Mouse (Mus musculus) heart, postnatal 0 days (tissue): ENCODE data around the gene Scfd2. TPM values are rescaled to one million over a fixed set of nuclear protein-coding genes. Genes with fewer than 3 reads are reported as not detected.

Experiments
- ATAC-seq: fragments of 200-750 bp; cut with Nextera tagmentation; 2 replicates; pipeline ENCODE4 v1.8.0; 2017; ENCODE audit warnings: low read depth, moderate number of reproducible peaks, moderate library complexity; ENCODE audit not compliant: insufficient read depth
- DNase-seq: peaks from one replicate; pipeline ENCODE4 v3.0.0-alpha.2; 2016; ENCODE audit warnings: low spot score
- H3K27ac ChIP-seq: fragments of 300-500 bp; sonication (generic); 2 replicates; pipeline ENCODE4 v1.5.1; 2014; ENCODE audit warnings: low read depth, mild to moderate bottlenecking
- H3K27me3 ChIP-seq: fragments of 300-500 bp; sonication (generic); 2 replicates; pipeline ENCODE4 v1.6.1; 2014; ENCODE audit warnings: low read length, mixed read lengths; ENCODE audit not compliant: control insufficient read depth, insufficient read depth
- H3K36me3 ChIP-seq: fragments of 300-500 bp; sonication (generic); replicated peaks from 2 replicates; pipeline ENCODE4 v1.6.1; 2014; ENCODE audit warnings: low read length, mixed read lengths; ENCODE audit not compliant: control insufficient read depth, insufficient read depth
- H3K4me1 ChIP-seq: fragments of 300-500 bp; sonication (generic); 2 replicates; pipeline ENCODE4 v1.6.1; 2014; ENCODE audit warnings: antibody characterized with exemption; ENCODE audit not compliant: control insufficient read depth, insufficient read depth
- H3K4me2 ChIP-seq: fragments of 300-500 bp; sonication (generic); 2 replicates; pipeline ENCODE4 v1.6.1; 2014; ENCODE audit warnings: low read depth, mild to moderate bottlenecking, low read length, moderate library complexity
- H3K4me3 ChIP-seq: fragments of 300-500 bp; sonication (generic); 2 replicates; pipeline ENCODE4 v1.5.1; 2014; ENCODE audit warnings: low read depth, low read length
- H3K9ac ChIP-seq: fragments of 300-500 bp; sonication (generic); replicated peaks from 2 replicates; pipeline ENCODE4 v1.6.1; 2014; ENCODE audit warnings: low read depth, low read length, mixed read lengths
- H3K9me3 ChIP-seq: fragments of 300-500 bp; sonication (generic); replicated peaks from 2 replicates; pipeline ENCODE4 v1.6.1; 2016; ENCODE audit warnings: low read length; ENCODE audit not compliant: control insufficient read depth
- CTCF ChIP-seq: IDR thresholded peaks from 2 replicates; pipeline ENCODE4 v1.5.1; 2016; ENCODE audit warnings: antibody characterized with exemption, control low read depth, low read depth
- EP300 ChIP-seq: IDR thresholded peaks from 2 replicates; pipeline ENCODE4 v1.6.1; 2016; ENCODE audit warnings: antibody characterized with exemption, low read depth
- WGBS: fragments of 180-500 bp; shearing (Covaris S2); extraction: QIAGEN DNeasy Blood & Tissue Kit; methylation state at CpG from one replicate; pipeline ENCODE4 v1.1.7; 2014; 5-methylcytosine and 5-hydroxymethylcytosine counted together
- polyA plus RNA-seq: library from polyadenylated mRNA; unstranded; fragments of >200 nt; fragmentation: Nextera tagmentation; extraction: Ambion mirVana; gene quantifications from 2 replicates; pipeline ENCODE4 v1.2.1, GENCODE M21; 2015
- total RNA-seq: library from RNA; depleted of rRNA; stranded (reverse); fragments of >200 nt; gene quantifications from 2 replicates; pipeline ENCODE4 v1.2.3, GENCODE M21; 2014; ENCODE audit warnings: low replicate concordance

Gene Scfd2
- total and polyA plus RNA-seq, 2 experiments from 2014 or later: 14.2 to 24.3 TPM

- H3K36me3 ChIP-seq: no peaks in the 10 kb centered on the region
- no peak overlapping the region for H3K4me3 ChIP-seq
- ATAC-seq (no peak), DNase-seq (no peak)
- H3K27ac ChIP-seq: no peak overlapping the region
- H3K4me1 ChIP-seq: 0 out of 2 replicates have a peak, but pooled peaks cover 4% of the 10 kb centered on the region
- H3K9me3 ChIP-seq: no peaks in the 10 kb centered on the region
- H3K27me3 ChIP-seq: no peaks in the 10 kb centered on the region
- 71% methylated on average over 5 of the region's 5 CpGs for WGBS
- H3K4me2 ChIP-seq: no peak overlapping the region
- no peak for TF ChIP-seq CTCF
- TF ChIP-seq EP300: no peak
- no peak overlapping the region for H3K9ac ChIP-seq
Measured at GRCm38 (mm10) chr5:74479157-74479556, 52.4 kb downstream of the Scfd2 start.

GRCm38 (mm10) chr5:74476551-74476950 is 55.0 kb downstream of the Scfd2 start:
- H3K4me3 ChIP-seq: no peak overlapping the region
- no peak overlapping the region for H3K27ac ChIP-seq
- no peak for TF ChIP-seq CTCF
- TF ChIP-seq EP300: no peak
- no peaks in the 10 kb centered on the region for H3K9me3 ChIP-seq
- no peak overlapping the region for H3K9ac ChIP-seq
- 73% methylated on average over 10 of the region's 10 CpGs for WGBS
- no peak overlapping the region for H3K4me2 ChIP-seq
- ATAC-seq: no peak
- H3K27me3 ChIP-seq: no peaks in the 10 kb centered on the region
- 0 out of 2 replicates have a peak, but pooled peaks cover 4% of the 10 kb centered on the region for H3K4me1 ChIP-seq
- DNase-seq: no peak
- H3K36me3 ChIP-seq: no peaks in the 10 kb centered on the region

GRCm38 (mm10) chr5:74473117-74473516 is 58.4 kb downstream of the Scfd2 start:
- no peak overlapping the region for H3K9ac ChIP-seq
- no peak overlapping the region for H3K27ac ChIP-seq
- WGBS: 91% methylated on average over 11 of the region's 11 CpGs
- H3K36me3 ChIP-seq: no peaks in the 10 kb centered on the region
- H3K27me3 ChIP-seq: no peaks in the 10 kb centered on the region
- H3K4me1 ChIP-seq: no peaks in the 10 kb centered on the region
- no peak overlapping the region for H3K4me3 ChIP-seq
- no peak for DNase-seq
- no peak for ATAC-seq
- TF ChIP-seq CTCF (no peak), EP300 (no peak)
- H3K4me2 ChIP-seq: no peak overlapping the region
- H3K9me3 ChIP-seq: no peaks in the 10 kb centered on the region

- no peak for DNase-seq
- H3K4me1 ChIP-seq: no peaks in the 10 kb centered on the region
- WGBS: 94% methylated on average over 3 of the region's 3 CpGs
- no peak overlapping the region for H3K9ac ChIP-seq
- no peaks in the 10 kb centered on the region for H3K9me3 ChIP-seq
- no peak overlapping the region for H3K4me2 ChIP-seq
- no peaks in the 10 kb centered on the region for H3K36me3 ChIP-seq
- no peaks in the 10 kb centered on the region for H3K27me3 ChIP-seq
- no peak for ATAC-seq
- H3K27ac ChIP-seq: no peak overlapping the region
- H3K4me3 ChIP-seq: no peak overlapping the region
- TF ChIP-seq EP300 (no peak), CTCF (no peak)
Measured at GRCm38 (mm10) chr5:74470819-74471218, 60.7 kb downstream of the Scfd2 start.

- no peak for TF ChIP-seq CTCF
- no peak for TF ChIP-seq EP300
- no peaks in the 10 kb centered on the region for H3K4me1 ChIP-seq
- no peak for ATAC-seq
- H3K4me2 ChIP-seq: no peak overlapping the region
- no peak for DNase-seq
- no peak overlapping the region for H3K27ac ChIP-seq
- H3K36me3 ChIP-seq: no peaks in the 10 kb centered on the region
- no peaks in the 10 kb centered on the region for H3K9me3 ChIP-seq
- no peak overlapping the region for H3K4me3 ChIP-seq
- no peaks in the 10 kb centered on the region for H3K27me3 ChIP-seq
- WGBS: 90% methylated on average over 1 of the region's 1 CpGs
- H3K9ac ChIP-seq: no peak overlapping the region
Measured at GRCm38 (mm10) chr5:74469620-74470019, 61.9 kb downstream of the Scfd2 start.

GRCm38 (mm10) chr5:74467753-74468152 is 63.8 kb downstream of the Scfd2 start:
- ATAC-seq (no peak), DNase-seq (no peak)
- Histone ChIP-seq H3K4me3 (no peak overlapping the region), H3K27ac (no peak overlapping the region), H3K9ac (no peak overlapping the region), H3K9me3 (no peaks in the 10 kb centered on the region), H3K4me1 (no peaks in the 10 kb centered on the region), H3K27me3 (no peaks in the 10 kb centered on the region), H3K4me2 (no peak overlapping the region), H3K36me3 (no peaks in the 10 kb centered on the region)
- 71% methylated on average over 3 of the region's 3 CpGs for WGBS
- TF ChIP-seq CTCF: no peak
- no peak for TF ChIP-seq EP300
